Mouse (Mus musculus) MEL (cell line): ENCODE data around the gene Cldnd2.

Experiments
- CHD2 ChIP-seq: IDR thresholded peaks from 2 replicates; pipeline ENCODE4 v1.6.1; 2011; ENCODE audit warnings: low read length, improper control_type of control experiment
- CTCF ChIP-seq, 3 experiments: IDR thresholded peaks in 2 of 3; conservative IDR thresholded peaks in 1 of 3; 2 replicates each; pipeline ENCODE4 v1.5.1; 2011 to 2012; ENCODE audit warnings: low read length in 3 of 3, low read depth in 2 of 3, mild to moderate bottlenecking in 2 of 3, improper control_type of control experiment in 1 of 3, inconsistent platforms in 1 of 3, mixed read lengths in 1 of 3, moderate library complexity in 1 of 3; ENCODE audit not compliant: control insufficient read depth in 1 of 3, insufficient read depth in 1 of 3, poor library complexity in 1 of 3, severe bottlenecking in 1 of 3
- ETS1 ChIP-seq: IDR thresholded peaks from 2 replicates; pipeline ENCODE4 v1.6.1; 2012; ENCODE audit warnings: low read depth, mild to moderate bottlenecking, inconsistent platforms, low read length, improper control_type of control experiment, moderate library complexity
- GATA1 ChIP-seq: IDR thresholded peaks from 2 replicates; pipeline ENCODE4 v1.6.1; 2011; ENCODE audit warnings: low read depth, low read length, improper control_type of control experiment
- HCFC1 ChIP-seq: IDR thresholded peaks from 2 replicates; pipeline ENCODE4 v1.6.1; 2012; ENCODE audit warnings: low read depth, mild to moderate bottlenecking, inconsistent platforms, low read length, improper control_type of control experiment, moderate library complexity
- MEF2A ChIP-seq: IDR thresholded peaks from 2 replicates; pipeline ENCODE4 v1.6.1; 2014; ENCODE audit warnings: low read depth, mild to moderate bottlenecking, inconsistent platforms, low read length, improper control_type of control experiment; ENCODE audit not compliant: poor library complexity, insufficient replicate concordance, severe bottlenecking; ENCODE audit errors: extremely low read depth
- NRF1 ChIP-seq: IDR thresholded peaks from 2 replicates; pipeline ENCODE4 v1.6.1; 2014; ENCODE audit warnings: low read depth, mild to moderate bottlenecking, inconsistent platforms, low read length, improper control_type of control experiment, moderate library complexity; ENCODE audit not compliant: poor library complexity, insufficient read depth, severe bottlenecking
- POLR2A ChIP-seq, 2 experiments: IDR thresholded peaks; 2 replicates each; pipeline ENCODE4 v1.6.1; 2011 to 2012; ENCODE audit warnings: low read length in 2 of 2, mild to moderate bottlenecking in 2 of 2, control low read depth in 1 of 2, improper control_type of control experiment in 1 of 2, low read depth in 1 of 2, moderate library complexity in 1 of 2; ENCODE audit not compliant: control insufficient read depth in 1 of 2, insufficient read depth in 1 of 2, poor library complexity in 1 of 2

DNA sequence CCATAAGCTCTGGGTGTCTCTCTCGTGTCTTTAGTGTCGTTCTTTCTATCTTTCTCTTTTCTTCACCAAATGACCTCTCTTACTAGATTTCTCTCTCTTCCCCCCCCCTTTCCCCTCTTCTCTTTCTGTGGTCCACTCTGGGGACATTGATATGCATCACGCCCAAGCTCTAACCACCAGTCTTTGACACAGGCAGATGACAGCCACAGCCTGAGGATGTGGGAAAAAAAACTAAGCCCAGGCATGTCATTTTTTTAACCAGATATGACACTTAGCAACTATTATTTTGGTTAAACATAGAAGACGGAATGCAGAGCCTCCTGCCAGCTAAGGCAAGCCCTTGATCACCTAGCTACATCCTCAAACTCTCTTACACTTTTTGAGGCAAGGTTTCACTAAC lies 2.0 kb upstream of the Cldnd2 start:
- no peak for TF ChIP-seq HCFC1
- TF ChIP-seq MEF2A, result no peak
- no peak for TF ChIP-seq CTCF (IDR thresholded peaks at IDR 0.05 in 2 of 3, conservative IDR thresholded peaks at IDR 0.05 in 1 of 3; ENCODE audit: control insufficient read depth in 1 of 3, insufficient read depth in 1 of 3, low read depth in 2 of 3, low read length in 3 of 3, poor library complexity in 1 of 3, severe bottlenecking in 1 of 3)
- TF ChIP-seq ETS1, result no peak
- no peak for TF ChIP-seq CHD2
- no peak for TF ChIP-seq POLR2A (IDR thresholded peaks at IDR 0.05; ENCODE audit: control insufficient read depth in 1 of 2, insufficient read depth in 1 of 2, low read depth in 1 of 2, low read length in 2 of 2, poor library complexity in 1 of 2)
- no peak for TF ChIP-seq NRF1
- no peak for TF ChIP-seq GATA1
